Mouse (Mus musculus) mature B cell (primary cell): ENCODE measurements around the gene Olfr782.
"Not testable (repeated sequence)": the region's sequence is repeated elsewhere in the genome, so short reads cannot be mapped to it uniquely, and the experiment has no call there.

Experiments used
- in situ Hi-C: fragments of 300-500 bp; cut with MboI; formaldehyde crosslinking; loops from 2 replicates; pipeline ENCODE4 v1.14.3; 2019

Gene Olfr782

DNA sequence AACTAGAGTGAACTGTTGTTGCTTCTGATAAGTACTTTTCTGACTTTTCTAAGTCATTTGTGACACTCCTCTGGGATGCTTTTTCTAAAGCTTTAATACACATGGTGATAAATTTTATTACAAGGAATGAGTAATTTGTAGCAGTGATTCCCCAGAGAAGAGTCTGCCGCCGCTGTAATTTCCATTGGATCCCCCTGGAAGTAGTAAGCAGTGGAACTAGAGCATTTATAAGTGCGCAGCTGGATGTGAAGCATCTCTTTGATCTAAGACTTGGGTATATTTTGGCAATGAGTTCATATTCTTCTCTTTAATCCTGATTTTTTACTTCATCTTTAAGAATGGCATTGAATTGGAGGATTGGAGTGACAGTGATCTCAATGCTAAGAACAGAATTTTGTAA is at the start of gene Olfr782:
Gene Olfr782 (plus strand): TSS at position 301 of the 400 bp plus-strand sequence.
- in situ Hi-C loops: no loop called here

- in situ Hi-C loops: not testable (repeated sequence)
Observed at GRCm38 (mm10) chr10:129312973-129313372, 35.7 kb upstream of the Olfr782 start.

DNA sequence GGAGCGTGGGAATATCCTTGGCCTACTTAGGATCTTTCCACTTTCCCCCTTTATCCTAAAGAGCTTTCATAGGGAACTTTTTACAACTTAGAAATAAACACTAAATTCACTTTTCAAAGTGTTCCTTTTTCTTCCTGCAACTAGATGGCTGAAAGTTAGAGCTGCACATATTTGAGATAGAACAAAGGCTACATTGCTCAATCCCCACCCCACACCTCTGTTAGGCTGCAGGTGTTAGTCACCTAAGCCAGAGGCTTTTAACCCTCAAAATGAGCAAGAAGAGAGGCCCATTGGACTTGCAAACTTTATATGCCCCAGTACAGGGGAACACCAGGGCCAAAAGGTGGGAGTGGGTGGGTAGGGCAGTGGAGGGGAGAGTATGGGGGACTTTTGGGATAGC is 35.1 kb upstream of the Olfr782 start:
- in situ Hi-C loops: not testable (repeated sequence)

DNA sequence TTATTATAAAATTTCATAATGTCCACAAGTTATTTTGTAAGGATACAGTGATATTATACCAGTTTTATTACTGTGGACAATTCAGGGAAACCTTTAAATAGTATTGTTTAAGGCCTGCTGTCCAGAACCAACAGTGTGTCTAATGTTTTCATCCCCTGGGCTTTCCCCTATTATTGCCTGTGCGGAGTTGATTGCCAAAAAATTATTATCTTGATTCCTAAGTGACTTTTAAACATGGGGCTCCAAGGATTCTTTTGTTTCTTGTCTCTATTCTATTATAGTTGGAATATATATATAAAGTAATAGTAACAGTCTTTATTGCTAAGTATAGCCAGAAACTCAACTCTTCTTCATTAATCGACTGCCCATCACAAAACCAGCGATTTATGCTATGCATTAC is 30.8 kb upstream of the Olfr782 start, which contains the start of gene Olfr780:
Gene Olfr780 (plus strand): TSS at position 301 of the 400 bp plus-strand sequence.
- in situ Hi-C loops: no loop called here

- in situ Hi-C loops: no loop called here
Observed at GRCm38 (mm10) chr10:129328554-129328953, 20.1 kb upstream of the Olfr782 start, which contains the start of gene Olfr781. Gene Olfr781 (plus strand): TSS chr10:129328854.

- in situ Hi-C loops: not testable (repeated sequence)
Observed at GRCm38 (mm10) chr10:129352475-129352874, 3.8 kb downstream of the Olfr782 start.

DNA sequence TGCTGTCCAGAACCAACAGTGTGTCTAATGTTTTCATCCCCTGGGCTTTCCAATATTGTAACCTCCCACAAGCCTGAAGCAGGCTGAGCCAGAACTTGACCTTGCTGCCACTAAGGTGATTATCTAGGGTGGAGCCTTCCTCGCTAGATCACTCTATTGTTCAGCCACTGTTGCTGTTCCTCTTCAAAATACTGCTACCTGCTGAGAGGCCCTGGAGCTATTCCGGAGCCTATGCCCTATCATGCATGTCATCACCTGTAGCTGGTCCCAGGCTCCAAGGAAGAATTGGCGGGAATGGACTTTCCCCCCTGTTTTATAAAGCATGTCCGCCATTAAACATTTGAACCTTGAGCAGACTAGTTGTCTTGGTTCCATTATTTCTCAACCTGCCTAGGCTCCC is 7.8 kb downstream of the Olfr782 start:
- in situ Hi-C loops: not testable (repeated sequence)

- in situ Hi-C loops: no loop called here
Observed at GRCm38 (mm10) chr10:129357307-129357706, 8.7 kb downstream of the Olfr782 start.

DNA sequence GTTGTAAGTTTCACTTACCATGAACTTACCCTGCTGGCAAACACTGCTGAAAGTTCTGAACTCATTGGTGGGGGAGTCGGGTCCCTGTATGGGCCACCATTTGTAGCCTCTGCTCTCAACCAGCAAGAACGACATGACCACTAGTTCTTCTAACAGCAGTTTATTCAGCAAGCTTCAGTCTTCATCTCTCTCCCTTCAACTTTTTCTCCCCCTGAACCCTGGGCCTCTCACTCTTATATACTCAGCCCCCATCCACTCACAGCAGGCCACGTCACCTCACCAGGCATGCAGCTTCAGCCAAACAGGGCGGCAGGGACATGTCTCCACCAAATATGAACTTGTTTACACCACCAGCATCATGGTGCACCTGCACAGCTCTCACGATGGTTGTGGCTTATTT is 25.4 kb downstream of the Olfr782 start:
- in situ Hi-C loops: not testable (repeated sequence)

- in situ Hi-C loops: no loop called here
Observed at GRCm38 (mm10) chr10:129383783-129384182, 35.1 kb downstream of the Olfr782 start, which contains the start of gene Olfr784. Gene Olfr784 (plus strand): TSS chr10:129384083.

DNA sequence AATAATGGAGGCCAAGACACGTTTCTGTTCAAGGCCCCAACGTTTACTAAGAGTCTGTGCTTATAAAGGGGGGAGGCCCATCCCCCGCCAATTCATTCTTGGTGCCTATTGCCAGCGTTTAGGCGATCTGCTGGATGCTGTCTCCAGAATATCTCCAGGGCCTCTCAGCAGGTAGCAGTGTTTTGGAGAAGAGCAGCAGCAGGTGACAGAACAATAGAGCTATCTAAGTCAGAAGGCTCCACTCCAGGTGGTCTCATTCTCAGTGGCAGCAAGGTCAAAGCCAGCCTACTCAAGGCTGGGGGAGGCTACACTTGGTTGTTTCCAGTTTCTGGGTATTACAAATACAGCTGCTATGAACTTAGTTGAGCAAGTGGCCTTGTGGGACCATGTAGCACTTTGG is 52.2 kb downstream of the Olfr782 start:
- in situ Hi-C loops: no loop called here
